Mouse (Mus musculus): ENCODE data around the gene Naga. TPM values are rescaled to one million over a fixed set of nuclear protein-coding genes. Genes with fewer than 3 reads are reported as not detected.
A peak's percentile ranks its signal among the peaks of the same experiment; 100 is the strongest.

The Naga gene
- polyA plus RNA-seq, 1 experiment from 2014 or later, result 68.6 TPM

DNA sequence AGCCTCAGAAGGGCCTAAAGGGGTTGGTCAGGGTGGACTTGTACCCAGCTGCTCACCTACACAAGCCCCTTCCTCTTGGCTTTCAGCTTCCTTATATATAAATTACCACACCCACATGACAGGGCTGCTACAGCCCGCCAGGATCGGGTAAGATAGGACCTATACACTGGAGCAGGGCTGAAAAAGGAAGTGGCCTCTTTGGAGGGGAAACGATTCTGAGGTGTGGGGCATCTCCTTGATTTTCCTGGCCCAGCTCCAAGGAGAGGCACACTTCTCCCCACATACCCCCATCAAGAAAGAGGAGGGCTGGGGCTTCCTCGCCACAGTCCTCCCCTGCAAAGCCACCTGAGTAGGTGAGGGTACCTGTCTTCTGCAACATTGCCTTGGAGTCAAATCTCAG lies 850 bp downstream of the Naga start:
- no peak overlapping the region; the same call in 1 of the 2 replicates for H3K27ac ChIP-seq (ENCODE audit: low read length)

GRCm38 (mm10) chr15:82336629-82337028 lies 2.1 kb downstream of the Naga start:
- no peak overlapping the region for H3K27ac ChIP-seq (ENCODE audit: low read length)
- ATAC-seq (ENCODE audit: insufficient number of reproducible peaks, insufficient read depth, low FRiP score, low read depth), result no peak
- no peak overlapping the region for H3K9ac ChIP-seq (replicated peaks; ENCODE audit: low read depth, low read length)
- H3K36me3 ChIP-seq (ENCODE audit: control insufficient read depth, insufficient read depth, low read length), result peaks cover 20% of the 10 kb centered on the region
- H3K9me3 ChIP-seq (ENCODE audit: control insufficient read depth, low read depth, low read length), result no peaks in the 10 kb centered on the region
- no peak overlapping the region for H3K4me3 ChIP-seq (ENCODE audit: low read depth, low read length)
- H3K27me3 ChIP-seq (ENCODE audit: control insufficient read depth, insufficient read depth, low read length), result no peaks in the 10 kb centered on the region
- WGBS, result 87% methylated on average over 12 of the region's 12 CpGs
- peaks cover 24% of the 10 kb centered on the region for H3K4me1 ChIP-seq (ENCODE audit: control insufficient read depth, insufficient read depth, low read length)
- no peak overlapping the region for H3K4me2 ChIP-seq (replicated peaks; ENCODE audit: low read depth, low read length)

More for the DNA sequence above, 850 bp downstream of the Naga start:
- Histone ChIP-seq H3K36me3 (ENCODE audit: control insufficient read depth, insufficient read depth, low read length) (peaks cover 16% of the 10 kb centered on the region), H3K4me2 (replicated peaks; ENCODE audit: low read depth, low read length) (peak overlapping the region; percentile 83), H3K9ac (replicated peaks; ENCODE audit: low read depth, low read length) (peak overlapping the region; percentile 49), H3K9me3 (ENCODE audit: control insufficient read depth, low read depth, low read length) (no peaks in the 10 kb centered on the region), H3K4me1 (ENCODE audit: control insufficient read depth, insufficient read depth, low read length) (peaks cover 30% of the 10 kb centered on the region), H3K4me3 (ENCODE audit: low read depth, low read length) (peak overlapping the region; percentile 49), H3K27me3 (ENCODE audit: control insufficient read depth, insufficient read depth, low read length) (no peaks in the 10 kb centered on the region)
- ATAC-seq (ENCODE audit: insufficient number of reproducible peaks, insufficient read depth, low FRiP score, low read depth), result no peak
- 19% methylated on average over 4 of the region's 4 CpGs for WGBS

- no peak overlapping the region for H3K9ac ChIP-seq (replicated peaks; ENCODE audit: low read depth, low read length)
- no peaks in the 10 kb centered on the region for H3K27me3 ChIP-seq (ENCODE audit: control insufficient read depth, insufficient read depth, low read length)
- WGBS, result 96% methylated on average over 4 of the region's 4 CpGs
- H3K4me1 ChIP-seq (ENCODE audit: control insufficient read depth, insufficient read depth, low read length), result peaks cover 12% of the 10 kb centered on the region
- H3K4me2 ChIP-seq (replicated peaks; ENCODE audit: low read depth, low read length), result no peak overlapping the region
- no peaks in the 10 kb centered on the region for H3K9me3 ChIP-seq (ENCODE audit: control insufficient read depth, low read depth, low read length)
- peaks cover 28% of the 10 kb centered on the region for H3K36me3 ChIP-seq (ENCODE audit: control insufficient read depth, insufficient read depth, low read length)
- no peak for ATAC-seq (ENCODE audit: insufficient number of reproducible peaks, insufficient read depth, low FRiP score, low read depth)
- no peak overlapping the region for H3K4me3 ChIP-seq (ENCODE audit: low read depth, low read length)
- no peak overlapping the region for H3K27ac ChIP-seq (ENCODE audit: low read length)
Measured at GRCm38 (mm10) chr15:82335194-82335593, 3.5 kb downstream of the Naga start.

DNA sequence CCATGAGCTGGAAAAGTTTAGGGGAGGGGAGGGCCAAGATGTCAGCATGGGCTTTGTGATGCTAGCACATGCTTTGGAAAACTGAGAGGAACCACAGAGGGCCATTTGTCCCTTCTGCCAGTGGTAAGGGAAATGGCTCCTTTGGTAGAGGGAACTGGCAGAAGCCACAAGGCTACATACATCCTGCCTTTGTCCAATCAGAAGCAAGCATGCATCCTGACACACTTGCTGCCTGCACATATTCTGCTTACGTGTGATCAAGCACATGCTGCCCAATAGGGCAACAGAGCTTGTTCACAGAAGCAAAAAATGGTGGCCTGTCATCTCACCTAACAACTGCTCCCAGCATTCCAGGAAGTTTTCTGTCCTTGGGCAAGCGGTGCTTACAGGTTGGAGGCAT lies 13.3 kb downstream of the Naga start:
- no peak overlapping the region for H3K4me2 ChIP-seq (replicated peaks; ENCODE audit: low read depth, low read length)
- no peaks in the 10 kb centered on the region for H3K4me1 ChIP-seq (ENCODE audit: control insufficient read depth, insufficient read depth, low read length)
- no peak overlapping the region for H3K4me3 ChIP-seq (ENCODE audit: low read depth, low read length)
- WGBS, result 65% methylated on average over 2 of the region's 2 CpGs
- H3K9me3 ChIP-seq (ENCODE audit: control insufficient read depth, low read depth, low read length), result no peaks in the 10 kb centered on the region
- H3K36me3 ChIP-seq (ENCODE audit: control insufficient read depth, insufficient read depth, low read length), result peaks cover 16% of the 10 kb centered on the region
- no peak overlapping the region for H3K27ac ChIP-seq (ENCODE audit: low read length)
- ATAC-seq (ENCODE audit: insufficient number of reproducible peaks, insufficient read depth, low FRiP score, low read depth), result no peak
- H3K27me3 ChIP-seq (ENCODE audit: control insufficient read depth, insufficient read depth, low read length), result no peaks in the 10 kb centered on the region
- H3K9ac ChIP-seq (replicated peaks; ENCODE audit: low read depth, low read length), result no peak overlapping the region

DNA sequence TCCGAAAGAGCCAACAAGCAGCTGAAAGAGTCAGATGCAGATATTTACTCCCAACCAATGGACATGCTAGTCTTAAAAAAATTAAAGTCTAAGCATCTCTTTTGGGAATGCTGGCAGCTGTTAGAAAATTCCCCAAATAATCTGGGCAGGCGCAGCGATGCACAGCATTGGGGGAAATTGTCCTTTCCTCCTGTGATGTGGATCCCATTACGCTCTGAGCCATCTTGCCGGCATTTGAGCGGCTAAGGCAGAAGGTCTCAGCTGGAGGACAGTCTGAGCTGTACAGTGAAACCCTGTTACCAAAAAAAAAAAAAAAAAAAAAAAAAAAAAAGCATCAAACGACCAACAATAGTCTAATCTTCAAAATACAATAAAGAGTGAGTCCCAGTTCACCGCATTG lies 16.5 kb downstream of the Naga start:
- no peak for ATAC-seq (ENCODE audit: insufficient number of reproducible peaks, insufficient read depth, low FRiP score, low read depth)
- H3K9ac ChIP-seq (replicated peaks; ENCODE audit: low read depth, low read length), result no peak overlapping the region
- WGBS, result 70% methylated on average over 8 of the region's 8 CpGs
- no peaks in the 10 kb centered on the region for H3K36me3 ChIP-seq (ENCODE audit: control insufficient read depth, insufficient read depth, low read length)
- no peaks in the 10 kb centered on the region for H3K9me3 ChIP-seq (ENCODE audit: control insufficient read depth, low read depth, low read length)
- H3K4me3 ChIP-seq (ENCODE audit: low read depth, low read length), result no peak overlapping the region
- no peaks in the 10 kb centered on the region for H3K4me1 ChIP-seq (ENCODE audit: control insufficient read depth, insufficient read depth, low read length)
- no peak overlapping the region for H3K4me2 ChIP-seq (replicated peaks; ENCODE audit: low read depth, low read length)
- H3K27ac ChIP-seq (ENCODE audit: low read length), result no peak overlapping the region
- H3K27me3 ChIP-seq (ENCODE audit: control insufficient read depth, insufficient read depth, low read length), result no peaks in the 10 kb centered on the region

DNA sequence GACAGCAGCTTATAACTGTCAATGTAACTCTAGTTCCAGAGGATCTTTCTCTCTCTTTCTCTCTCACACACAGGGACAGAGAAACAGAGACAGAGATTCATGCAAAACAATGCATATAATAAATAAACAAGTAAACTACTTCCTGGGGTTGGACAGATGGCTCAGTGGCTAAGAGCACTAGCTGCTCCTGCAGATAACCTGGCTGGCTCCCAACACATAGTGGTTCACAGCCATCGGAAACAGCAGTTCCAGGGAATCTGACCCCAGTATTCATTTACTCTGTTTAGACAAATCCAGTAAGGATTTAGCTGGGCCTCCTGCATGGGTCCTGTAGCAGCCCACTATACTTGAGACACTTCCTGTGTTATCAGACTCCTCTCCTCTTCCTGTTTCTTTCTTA lies 19.1 kb downstream of the Naga start:
- no peaks in the 10 kb centered on the region for H3K9me3 ChIP-seq (ENCODE audit: control insufficient read depth, low read depth, low read length)
- no peak overlapping the region for H3K9ac ChIP-seq (replicated peaks; ENCODE audit: low read depth, low read length)
- H3K4me1 ChIP-seq (ENCODE audit: control insufficient read depth, insufficient read depth, low read length), result no peaks in the 10 kb centered on the region
- no peak overlapping the region for H3K27ac ChIP-seq (ENCODE audit: low read length)
- no peak overlapping the region for H3K4me2 ChIP-seq (replicated peaks; ENCODE audit: low read depth, low read length)
- no peaks in the 10 kb centered on the region for H3K27me3 ChIP-seq (ENCODE audit: control insufficient read depth, insufficient read depth, low read length)
- no peaks in the 10 kb centered on the region for H3K36me3 ChIP-seq (ENCODE audit: control insufficient read depth, insufficient read depth, low read length)
- WGBS, result 45% methylated on average over 1 of the region's 1 CpGs
- no peak for ATAC-seq (ENCODE audit: insufficient number of reproducible peaks, insufficient read depth, low FRiP score, low read depth)
- no peak overlapping the region for H3K4me3 ChIP-seq (ENCODE audit: low read depth, low read length)

GRCm38 (mm10) chr15:82317839-82318238 lies 20.9 kb downstream of the Naga start:
- no peak for ATAC-seq (ENCODE audit: insufficient number of reproducible peaks, insufficient read depth, low FRiP score, low read depth)
- Histone ChIP-seq H3K4me1 (ENCODE audit: control insufficient read depth, insufficient read depth, low read length) (no peaks in the 10 kb centered on the region), H3K36me3 (ENCODE audit: control insufficient read depth, insufficient read depth, low read length) (no peaks in the 10 kb centered on the region), H3K9ac (replicated peaks; ENCODE audit: low read depth, low read length) (no peak overlapping the region), H3K27ac (ENCODE audit: low read length) (no peak overlapping the region), H3K27me3 (ENCODE audit: control insufficient read depth, insufficient read depth, low read length) (no peaks in the 10 kb centered on the region), H3K4me3 (ENCODE audit: low read depth, low read length) (no peak overlapping the region), H3K9me3 (ENCODE audit: control insufficient read depth, low read depth, low read length) (no peaks in the 10 kb centered on the region), H3K4me2 (replicated peaks; ENCODE audit: low read depth, low read length) (no peak overlapping the region)
- 86% methylated on average over 6 of the region's 6 CpGs for whole genome bisulfite sequencing

GRCm38 (mm10) chr15:82308416-82308815 lies 30.3 kb downstream of the Naga start:
- no peaks in the 10 kb centered on the region for H3K4me1 ChIP-seq (ENCODE audit: control insufficient read depth, insufficient read depth, low read length)
- no peaks in the 10 kb centered on the region for H3K36me3 ChIP-seq (ENCODE audit: control insufficient read depth, insufficient read depth, low read length)
- H3K9me3 ChIP-seq (ENCODE audit: control insufficient read depth, low read depth, low read length), result no peaks in the 10 kb centered on the region
- H3K9ac ChIP-seq (replicated peaks; ENCODE audit: low read depth, low read length), result no peak overlapping the region
- 67% methylated on average over 3 of the region's 3 CpGs for WGBS
- no peak overlapping the region for H3K27ac ChIP-seq (ENCODE audit: low read length)
- no peak overlapping the region for H3K4me3 ChIP-seq (ENCODE audit: low read depth, low read length)
- H3K27me3 ChIP-seq (ENCODE audit: control insufficient read depth, insufficient read depth, low read length), result no peaks in the 10 kb centered on the region
- ATAC-seq (ENCODE audit: insufficient number of reproducible peaks, insufficient read depth, low FRiP score, low read depth), result no peak
- no peak overlapping the region for H3K4me2 ChIP-seq (replicated peaks; ENCODE audit: low read depth, low read length)

DNA sequence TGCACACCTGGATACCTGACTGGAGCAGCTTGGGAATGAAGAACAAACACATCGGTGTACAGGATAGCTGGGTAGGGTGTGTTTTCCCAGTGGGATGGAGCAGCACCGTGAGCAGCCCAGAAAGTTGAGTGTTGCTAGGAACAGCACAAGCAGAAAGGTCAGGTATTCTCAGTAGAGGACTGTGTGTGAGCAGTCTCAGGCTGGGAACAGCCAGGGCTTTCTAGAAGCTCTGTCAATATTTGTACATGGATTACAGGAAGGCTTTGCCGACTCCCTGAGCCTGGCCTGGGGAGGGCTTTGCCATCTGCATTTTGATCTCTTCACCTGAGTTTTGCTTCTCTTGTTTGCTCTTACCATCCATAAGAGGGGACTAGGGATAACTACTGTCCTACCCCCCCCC lies 31.6 kb downstream of the Naga start:
- peak; percentile 94 for ATAC-seq (ENCODE audit: insufficient number of reproducible peaks, insufficient read depth, low FRiP score, low read depth)
- H3K9ac ChIP-seq (replicated peaks; ENCODE audit: low read depth, low read length), result no peak overlapping the region
- WGBS, result 58% methylated on average over 3 of the region's 3 CpGs

More for the DNA sequence above, 31.6 kb downstream of the Naga start:
- H3K4me1 ChIP-seq (ENCODE audit: control insufficient read depth, insufficient read depth, low read length), result no peaks in the 10 kb centered on the region
- 0 out of 2 replicates have a peak overlapping the region, but pooled peaks have one; percentile 6 for H3K27ac ChIP-seq (ENCODE audit: low read length)
- no peak overlapping the region for H3K4me2 ChIP-seq (replicated peaks; ENCODE audit: low read depth, low read length)
- H3K9me3 ChIP-seq (ENCODE audit: control insufficient read depth, low read depth, low read length), result no peaks in the 10 kb centered on the region
- H3K4me3 ChIP-seq (ENCODE audit: low read depth, low read length), result no peak overlapping the region
- H3K36me3 ChIP-seq (ENCODE audit: control insufficient read depth, insufficient read depth, low read length), result no peaks in the 10 kb centered on the region
- no peaks in the 10 kb centered on the region for H3K27me3 ChIP-seq (ENCODE audit: control insufficient read depth, insufficient read depth, low read length)
